Mouse (Mus musculus): Measurements from ENCODE around the gene Mfsd4a. TPM values are rescaled to one million over a fixed set of nuclear protein-coding genes. Genes with fewer than 3 reads are reported as not detected.

Mfsd4a gene
- 1 to 10 TPM; 1.4 to 2.3 TPM for total RNA-seq (2021)

GRCm38 (mm10) chr1:132067261-132068255 is at the start of gene Mfsd4a:
Gene Mfsd4a, minus strand, starts transcription at chr1:132068062.
- intact Hi-C loops (cut with DNase I): loop anchor here (5.0 kb wide), 1 partner anchor 50 kb away; no protein-coding TSS in a partner anchor
- peak; percentile 48 to 60 for DNase-seq

- peak; percentile 71 to 81 for DNase-seq
These were observed 48.7 kb upstream of the Mfsd4a start for GRCm38 (mm10) chr1:132116606-132117005.

GRCm38 (mm10) chr1:132113098-132113497 is 45.2 kb upstream of the Mfsd4a start:
- intact Hi-C loops (cut with DNase I): no loop called here
- DNase-seq: no peak

More at GRCm38 (mm10) chr1:132116606-132117005, 48.7 kb upstream of the Mfsd4a start:
- intact Hi-C loops (cut with DNase I): loop anchor here (1.0 to 5.0 kb wide), 5 partner anchors 49 to 191 kb away; partner anchors contain the start of gene Mfsd4a

- intact Hi-C loops (cut with DNase I): no loop called here
- no peak for DNase-seq
These were observed 44.6 kb upstream of the Mfsd4a start for GRCm38 (mm10) chr1:132112426-132112825.

GRCm38 (mm10) chr1:132111411-132111810 is 43.5 kb upstream of the Mfsd4a start:
- DNase-seq: no peak
- intact Hi-C loops (cut with DNase I): no loop called here

GRCm38 (mm10) chr1:132109368-132109767 is 41.5 kb upstream of the Mfsd4a start:
- DNase-seq: no peak
- intact Hi-C loops (cut with DNase I): no loop called here

- DNase-seq: no peak
- intact Hi-C loops (cut with DNase I): no loop called here
These were observed 36.5 kb upstream of the Mfsd4a start for GRCm38 (mm10) chr1:132104353-132104752.

- DNase-seq: no peak
- intact Hi-C loops (cut with DNase I): no loop called here
These were observed 34.3 kb upstream of the Mfsd4a start for GRCm38 (mm10) chr1:132101953-132102697.

- DNase-seq: no peak
- intact Hi-C loops (cut with DNase I): no loop called here
These were observed 31.9 kb upstream of the Mfsd4a start for GRCm38 (mm10) chr1:132099775-132100174.

- DNase-seq: no peak
These were observed 31.2 kb upstream of the Mfsd4a start for GRCm38 (mm10) chr1:132099016-132099415.

GRCm38 (mm10) chr1:132098076-132098475 is 30.2 kb upstream of the Mfsd4a start:
- intact Hi-C loops (cut with DNase I): no loop called here
- no peak for DNase-seq

More at GRCm38 (mm10) chr1:132099016-132099415, 31.2 kb upstream of the Mfsd4a start:
- intact Hi-C loops (cut with DNase I): no loop called here

- intact Hi-C loops (cut with DNase I): no loop called here
- DNase-seq: peak; percentile 52 to 58
These were observed 27.6 kb upstream of the Mfsd4a start for GRCm38 (mm10) chr1:132095356-132096004.

- no peak for DNase-seq
- intact Hi-C loops (cut with DNase I): no loop called here
These were observed 25.4 kb upstream of the Mfsd4a start for GRCm38 (mm10) chr1:132093269-132093668.

- intact Hi-C loops (cut with DNase I): loop anchor here (1.0 kb wide), 1 partner anchor 29 kb away; no protein-coding TSS in a partner anchor
- no peak for DNase-seq
These were observed 22.4 kb upstream of the Mfsd4a start for GRCm38 (mm10) chr1:132090266-132090665.

- intact Hi-C loops (cut with DNase I): loop anchor here (1.0 kb wide), 1 partner anchor 28 kb away; no protein-coding TSS in a partner anchor
- DNase-seq: no peak
These were observed 21.9 kb upstream of the Mfsd4a start for GRCm38 (mm10) chr1:132089767-132090166.

- DNase-seq: no peak
- intact Hi-C loops (cut with DNase I): no loop called here
These were observed 20.4 kb upstream of the Mfsd4a start for GRCm38 (mm10) chr1:132088181-132088671.

GRCm38 (mm10) chr1:132085181-132086049 is 17.6 kb upstream of the Mfsd4a start:
- intact Hi-C loops (cut with DNase I): no loop called here

GRCm38 (mm10) chr1:132078413-132078812 is 10.6 kb upstream of the Mfsd4a start:
- no peak for DNase-seq
- intact Hi-C loops (cut with DNase I): no loop called here

More at GRCm38 (mm10) chr1:132085181-132086049, 17.6 kb upstream of the Mfsd4a start:
- no peak for DNase-seq

- no peak for DNase-seq
- intact Hi-C loops (cut with DNase I): no loop called here
These were observed 7.7 kb upstream of the Mfsd4a start for GRCm38 (mm10) chr1:132075576-132075975.

Data from heart, postnatal 36 days (tissue).